Mouse (Mus musculus) adrenal gland, adult 18-20 months (tissue): ENCODE results near the gene Axin2. TPM values are rescaled to one million over a fixed set of nuclear protein-coding genes. Genes with fewer than 3 reads are reported as not detected.

ENCODE experiments used
- DNase-seq, 2 experiments: peaks; one replicate each; pipeline ENCODE4 v3.0.0; 2021 to 2022; ENCODE audit warnings: low spot score in 2 of 2
- total RNA-seq, 2 experiments: library from RNA; stranded (reverse); gene quantifications; 1 replicate in 1 of 2; 2 replicates in 1 of 2; pipeline ENCODE4 v1.2.3; 2021

Axin2 gene
- total RNA-seq, 2 experiments from 2014 or later: 36.9 to 56.2 TPM

GRCm38 (mm10) chr11:108965740-108966139 lies 45.6 kb downstream of the Axin2 start:
- DNase-seq: no peak

DNA sequence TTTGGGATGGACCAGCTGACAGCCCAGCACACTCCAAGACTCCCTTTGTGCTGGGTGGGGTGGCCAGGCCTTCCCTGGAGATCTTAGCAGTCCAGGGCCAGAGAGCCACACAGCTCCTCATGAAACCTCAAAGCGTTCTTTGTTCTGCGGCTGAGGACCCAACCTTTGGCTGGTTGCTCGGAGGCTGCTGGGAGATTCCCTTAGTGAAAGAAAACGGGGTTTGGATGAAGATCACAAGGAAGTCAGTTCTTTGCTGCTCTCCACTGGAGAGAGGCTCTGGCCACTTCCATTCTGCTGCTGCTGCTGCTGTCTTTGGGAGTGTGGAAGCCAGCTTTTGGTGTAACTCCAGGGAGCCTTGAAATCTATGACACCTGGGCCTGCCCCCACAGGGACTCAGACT lies 53.3 kb downstream of the Axin2 start:
- DNase-seq: no peak

GRCm38 (mm10) chr11:108973866-108974265 lies 53.7 kb downstream of the Axin2 start:
- no peak for DNase-seq

GRCm38 (mm10) chr11:108975583-108975982 lies 55.4 kb downstream of the Axin2 start:
- DNase-seq: no peak

GRCm38 (mm10) chr11:108980530-108980929 lies 60.4 kb downstream of the Axin2 start:
- peak in 1 of 2 experiments; percentile 43 for DNase-seq

GRCm38 (mm10) chr11:108981012-108981411 lies 60.9 kb downstream of the Axin2 start:
- no peak for DNase-seq

- no peak for DNase-seq
These were observed 63.4 kb downstream of the Axin2 start for GRCm38 (mm10) chr11:108983409-108984064.

- no peak for DNase-seq
These were observed 64.7 kb downstream of the Axin2 start for GRCm38 (mm10) chr11:108984711-108985419.

DNA sequence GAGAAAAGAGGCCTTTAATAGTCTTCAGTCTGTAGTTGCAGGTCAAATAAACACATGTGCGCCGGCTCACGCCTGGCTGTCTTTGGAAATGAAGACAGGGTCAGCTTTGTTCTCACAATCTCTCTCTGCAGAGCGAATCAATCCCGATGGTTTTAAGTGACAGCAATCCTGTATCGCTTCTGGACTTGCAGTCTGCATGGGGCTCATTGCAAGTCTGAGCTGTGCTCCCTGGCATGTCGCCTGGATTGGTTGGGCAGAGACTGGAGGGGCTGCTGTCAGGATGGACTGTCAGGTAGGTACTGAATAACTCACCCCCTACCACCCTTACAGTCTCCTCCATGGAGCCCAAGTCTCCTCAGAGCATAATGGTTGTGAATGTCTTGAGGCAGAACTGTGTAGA lies 65.7 kb downstream of the Axin2 start:
- DNase-seq: no peak

DNA sequence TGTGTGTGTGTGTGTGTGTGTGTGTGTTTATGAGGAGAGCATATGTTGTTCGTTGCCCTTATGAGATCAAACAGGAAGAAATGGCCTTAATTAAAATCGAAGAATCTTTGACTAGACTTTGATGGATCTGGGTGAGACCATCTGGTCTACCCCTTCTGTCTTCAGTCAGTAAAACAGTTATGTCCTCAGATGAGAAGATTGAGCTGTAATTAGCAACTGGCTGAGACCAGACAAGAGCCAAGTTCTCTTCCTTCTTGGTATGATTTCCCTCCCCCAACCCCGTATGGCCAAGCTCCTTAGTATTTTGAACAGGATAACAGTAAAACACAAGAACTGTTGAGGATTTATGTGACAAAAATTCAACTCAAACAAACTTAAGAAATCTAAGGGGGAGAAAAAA lies 67.1 kb downstream of the Axin2 start:
- no peak for DNase-seq

DNA sequence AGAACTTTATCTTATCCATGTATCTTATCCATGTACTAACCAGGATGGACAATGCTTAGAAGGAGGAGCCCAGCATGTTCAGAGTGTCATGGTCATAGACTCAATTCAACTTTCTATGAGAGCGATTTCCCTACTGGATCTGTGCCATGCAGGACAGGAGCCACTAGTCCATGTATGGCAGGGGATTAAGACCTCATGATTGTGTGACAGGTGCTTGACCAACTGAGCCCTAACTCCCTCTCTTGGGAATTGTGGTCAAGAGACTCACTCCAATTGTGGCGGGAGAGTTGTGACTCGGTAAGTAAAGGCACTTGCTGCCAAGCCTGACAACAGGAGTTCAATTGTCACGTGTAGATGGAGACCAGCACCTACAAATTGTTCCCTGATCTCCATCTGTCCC lies 67.6 kb downstream of the Axin2 start:
- no peak for DNase-seq

- no peak for DNase-seq
These were observed 68.1 kb downstream of the Axin2 start for GRCm38 (mm10) chr11:108988258-108988657.

DNA sequence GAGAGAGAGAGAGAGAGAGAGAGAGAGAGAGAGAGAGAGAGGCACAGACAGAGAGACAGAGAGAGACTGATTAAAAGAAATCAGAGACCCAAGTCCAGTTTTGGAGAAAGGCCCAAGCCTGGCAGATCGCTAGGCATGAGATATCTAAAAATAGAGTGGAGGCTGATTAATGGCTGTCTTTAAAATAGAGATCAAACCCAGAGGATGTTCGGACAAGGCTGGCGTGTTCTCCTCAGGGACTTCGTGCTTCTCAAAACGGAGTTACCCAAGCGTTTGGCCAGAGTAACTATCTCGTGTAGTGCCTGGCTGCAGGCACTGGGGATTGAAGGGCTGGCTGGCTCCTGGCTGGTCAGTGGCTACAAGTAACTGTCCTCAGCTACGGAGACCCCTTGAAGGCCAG lies 69.8 kb downstream of the Axin2 start:
- DNase-seq: peak in 1 of 2 experiments; percentile 30

DNA sequence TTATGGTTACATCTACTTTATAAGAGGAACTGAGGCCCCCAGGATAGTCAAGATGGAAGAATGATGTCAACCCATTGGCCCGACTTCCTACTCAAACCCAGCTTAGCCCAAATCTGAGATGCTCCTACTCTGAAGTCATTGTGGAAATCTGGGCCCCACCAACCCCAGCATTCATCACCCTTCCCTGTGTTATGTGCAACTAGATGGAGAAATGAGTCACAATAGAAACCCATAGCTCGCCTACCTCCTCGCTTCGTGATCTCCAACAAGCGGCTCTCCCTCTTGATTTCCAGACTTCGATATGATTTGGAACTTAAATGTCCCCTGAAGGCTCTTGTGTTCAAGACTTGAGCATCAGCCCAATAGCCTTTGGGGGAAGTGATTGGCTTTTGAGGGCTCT lies 73.3 kb downstream of the Axin2 start:
- DNase-seq: no peak

DNA sequence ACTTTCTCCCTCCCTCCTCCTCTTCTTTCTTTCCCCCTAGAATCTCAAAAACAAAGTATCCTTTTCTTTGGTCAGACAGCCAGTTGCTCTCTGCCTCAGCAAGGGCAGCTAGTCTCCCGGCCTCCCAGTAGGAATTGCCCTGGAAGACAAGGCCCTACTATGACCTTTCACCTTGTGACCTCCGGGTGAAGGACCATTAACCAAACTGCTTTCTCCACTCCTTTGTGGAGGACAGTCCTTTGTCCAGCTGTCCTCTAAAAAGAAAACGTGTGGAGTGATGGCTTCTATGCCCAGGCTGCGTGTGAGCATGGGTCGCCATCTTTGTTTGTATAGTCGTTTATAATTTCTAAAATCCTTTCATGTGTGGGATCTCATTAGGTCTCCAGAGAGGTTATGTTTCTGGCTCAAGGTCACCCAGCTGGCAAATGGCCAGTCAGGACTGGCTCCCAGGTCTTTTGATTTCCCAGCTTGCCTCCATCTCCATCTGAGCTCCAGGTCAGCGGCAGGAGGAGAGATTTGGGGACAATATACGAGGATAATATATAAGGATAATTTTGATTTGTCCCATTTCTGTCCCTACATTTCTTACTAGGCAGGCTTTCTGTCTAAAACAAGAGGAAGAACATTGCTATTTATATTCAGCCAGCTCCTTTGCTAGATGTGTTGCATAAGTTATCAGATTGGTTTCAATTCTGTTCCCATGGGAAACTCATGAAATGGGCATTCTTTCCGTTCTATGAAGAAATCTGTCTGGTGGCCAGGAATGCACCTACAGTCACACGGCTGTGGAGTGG lies 75.2 kb downstream of the Axin2 start:
- DNase-seq: peak in 1 of 2 experiments; percentile 41

GRCm38 (mm10) chr11:108995990-108996533 lies 75.9 kb downstream of the Axin2 start:
- DNase-seq: no peak

GRCm38 (mm10) chr11:108997816-108998215 lies 77.7 kb downstream of the Axin2 start:
- DNase-seq: no peak
